Comparison of ENCODE assay signal across 9 mouse cellular contexts in the genomic region with DNA sequence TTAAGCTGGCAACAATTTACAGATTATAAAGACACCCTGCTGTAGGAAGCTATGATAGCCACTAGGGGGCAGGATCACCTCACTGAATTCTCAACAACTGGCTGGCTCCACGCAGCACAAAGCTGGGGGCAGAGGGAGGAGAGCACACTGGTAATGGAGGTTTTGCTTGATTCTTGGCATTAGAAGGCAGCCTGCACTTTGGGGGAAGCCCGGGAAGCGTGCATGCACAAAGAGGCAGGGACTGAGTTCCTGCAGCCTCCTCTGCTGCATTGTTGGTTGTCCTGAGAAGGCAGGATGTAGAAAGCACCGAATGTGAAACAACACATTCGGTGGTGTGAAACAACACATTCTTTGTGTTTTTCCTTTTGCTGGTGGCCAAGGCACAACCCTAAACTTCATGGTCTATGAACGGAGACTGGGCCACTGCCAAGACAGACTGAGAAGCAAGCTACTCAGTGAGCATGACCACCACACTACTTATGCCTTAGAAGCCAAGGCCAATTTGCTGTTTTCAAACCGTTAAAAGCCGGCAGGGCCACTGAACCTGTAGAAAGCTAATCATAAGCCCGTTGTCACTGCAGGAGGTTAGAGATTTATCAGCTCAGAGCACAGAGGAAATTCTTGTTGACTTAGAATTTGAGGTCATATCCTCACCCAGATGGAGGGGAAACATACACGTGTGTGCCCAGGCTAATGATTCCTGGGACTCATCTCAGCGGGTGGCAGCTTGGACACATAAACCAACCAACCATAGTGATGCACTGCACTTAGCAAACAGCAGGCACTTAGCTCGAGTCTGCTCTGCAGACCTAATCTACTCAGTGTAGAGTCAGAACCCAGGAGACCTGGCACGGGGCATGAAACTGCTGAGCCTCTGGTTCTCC.
A peak's percentile ranks its signal among the peaks of the same experiment; 100 is the strongest.
DNase-seq lines count a peak whose midpoint lies in the region; ATAC-seq and TF ChIP-seq lines count a peak whose summit lies in the region.
"Had no signal": no experiment of that assay in that cellular context is flagged by ENCODE, and none has a peak within 500 bp of the region (broad histone marks: within the 10 kb centered on the region; RNA-seq: fewer than 3 reads in every experiment).

No protein-coding gene starts in this region.

- H3K4me1 ChIP-seq in forebrain, embryonic 12.5 days: peaks cover 7% of the 10 kb centered on the region
- peaks cover 6% of the 10 kb centered on the region for H3K4me1 ChIP-seq in heart, embryonic 16.5 days (ENCODE audit: control insufficient read depth, insufficient read depth, low read length)
- no peaks in the 10 kb centered on the region for H3K4me1 ChIP-seq in liver, embryonic 14.5 days (replicated peaks; ENCODE audit: control insufficient read depth in 2 of 2, insufficient read depth in 2 of 2, low read length in 1 of 2)
- H3K4me1 ChIP-seq in neural tube, embryonic 13.5 days (replicated peaks): peaks cover 15% of the 10 kb centered on the region
- peaks cover 8% of the 10 kb centered on the region for H3K4me1 ChIP-seq in thymus, adult 2 months (replicated peaks; ENCODE audit: control insufficient read depth, insufficient read depth, low read length)

- H3K9ac ChIP-seq in forebrain, embryonic 12.5 days: no peak overlapping the region
- H3K9ac ChIP-seq in heart, embryonic 16.5 days (ENCODE audit: low read length): no peak overlapping the region
- H3K9ac ChIP-seq in liver, embryonic 14.5 days (replicated peaks): no peak overlapping the region
- peak overlapping the region; percentile 58; the same call in 1 of the 2 replicates for H3K9ac ChIP-seq in neural tube, embryonic 13.5 days

- no peak overlapping the region for H3K4me3 ChIP-seq in forebrain, embryonic 12.5 days (replicated peaks)
- H3K4me3 ChIP-seq in heart, embryonic 16.5 days (ENCODE audit: low read length): no peak overlapping the region
- no peak overlapping the region for H3K4me3 ChIP-seq in liver, embryonic 14.5 days (ENCODE audit: insufficient read depth in 1 of 2, low read depth in 2 of 2, low read length in 2 of 2)
- H3K4me3 ChIP-seq in neural tube, embryonic 13.5 days: no peak overlapping the region
- no peak overlapping the region for H3K4me3 ChIP-seq in thymus, adult 2 months (ENCODE audit: control insufficient read depth, insufficient read depth, low read length)

- WGBS in forebrain, embryonic 12.5 days: 39% methylated on average over 13 of the region's 13 CpGs
- 30% methylated on average over 13 of the region's 13 CpGs for WGBS in heart, embryonic 16.5 days
- 37% methylated on average over 13 of the region's 13 CpGs for WGBS in liver, embryonic 14.5 days (ENCODE audit: insufficient replicate concordance)
- WGBS in neural tube, embryonic 13.5 days: 23% methylated on average over 13 of the region's 13 CpGs
- WGBS in thymus, adult 2 months: 46% methylated on average over 13 of the region's 13 CpGs

- DNase-seq in ES-CJ7 (ENCODE audit: low read depth, low spot score): peak; percentile 79
- peak; percentile 24 for DNase-seq in c-Kit-positive CD71-positive TER-119-positive erythroid progenitor cells, embryonic 14.5 days (ENCODE audit: low spot score)
- DNase-seq in kidney, postnatal 25 days: peak; percentile 82 to 84
- peak in 2 of 3 experiments; percentile 13 to 17 for DNase-seq in liver, embryonic 14.5 days (ENCODE audit: low read depth in 3 of 3, low spot score in 3 of 3)
- peak; percentile 62 for DNase-seq in thymus, adult 2 months

- H3K27ac ChIP-seq in forebrain, embryonic 12.5 days: no peak overlapping the region
- H3K27ac ChIP-seq in heart, embryonic 16.5 days (ENCODE audit: low read length): no peak overlapping the region
- H3K27ac ChIP-seq in liver, embryonic 14.5 days: no peak overlapping the region
- H3K27ac ChIP-seq in neural tube, embryonic 13.5 days (replicated peaks): peak overlapping the region; percentile 82
- no peak overlapping the region for H3K27ac ChIP-seq in thymus, adult 2 months (ENCODE audit: control insufficient read depth, insufficient read depth, low read length)
- H3K27ac ChIP-seq: macrophage had no signal

- peak; percentile 90 for ATAC-seq in forebrain, embryonic 12.5 days (ENCODE audit: low FRiP score)
- ATAC-seq in heart, embryonic 16.5 days (replicated peaks; ENCODE audit: extremely low read depth, insufficient read depth, low FRiP score): peak; percentile 75
- no peak for ATAC-seq in liver, embryonic 14.5 days (ENCODE audit: insufficient read depth)
- peak; percentile 95 for ATAC-seq in neural tube, embryonic 13.5 days (ENCODE audit: low read depth)

- no peak for TF ChIP-seq POLR2A in thymus, adult 2 months (IDR thresholded peaks at IDR 0.05; ENCODE audit: control insufficient read depth, extremely low read depth, insufficient read depth, low read length, poor library complexity)

- H3K4me2 ChIP-seq in forebrain, embryonic 12.5 days: 0 out of 2 replicates have a peak overlapping the region, but pooled peaks have one; percentile 21
- H3K4me2 ChIP-seq in heart, embryonic 16.5 days (ENCODE audit: low read depth, low read length): peak overlapping the region; percentile 56
- H3K4me2 ChIP-seq in liver, embryonic 14.5 days (ENCODE audit: low read depth): no peak overlapping the region
- peak overlapping the region; percentile 35 for H3K4me2 ChIP-seq in neural tube, embryonic 13.5 days

- TF ChIP-seq CTCF in liver, embryonic 14.5 days (IDR thresholded peaks at IDR 0.05; ENCODE audit: low read depth): peak; percentile 86
- peak; percentile 67; the same call in 1 of the 2 replicates for TF ChIP-seq CTCF in thymus, adult 2 months (IDR thresholded peaks at IDR 0.05; ENCODE audit: borderline replicate concordance, control insufficient read depth, extremely low read depth, insufficient read depth, low read length, poor library complexity)

- H3K27me3 ChIP-seq in forebrain, embryonic 12.5 days: no peaks in the 10 kb centered on the region
- H3K27me3 ChIP-seq in heart, embryonic 16.5 days (ENCODE audit: control insufficient read depth, insufficient read depth, low read length): no peaks in the 10 kb centered on the region
- no peaks in the 10 kb centered on the region for H3K27me3 ChIP-seq in liver, embryonic 14.5 days (ENCODE audit: control insufficient read depth, insufficient read depth, low read length)
- no peaks in the 10 kb centered on the region for H3K27me3 ChIP-seq in neural tube, embryonic 13.5 days
- H3K27me3 ChIP-seq in thymus, adult 2 months (ENCODE audit: control insufficient read depth, insufficient read depth, low read length): no peaks in the 10 kb centered on the region

- TF ChIP-seq EP300 in liver, embryonic 14.5 days (IDR thresholded peaks at IDR 0.05; ENCODE audit: low read depth): no peak

- no peaks in the 10 kb centered on the region for H3K36me3 ChIP-seq in forebrain, embryonic 12.5 days (replicated peaks)
- H3K36me3 ChIP-seq in heart, embryonic 16.5 days (ENCODE audit: control insufficient read depth, insufficient read depth): no peaks in the 10 kb centered on the region
- no peaks in the 10 kb centered on the region for H3K36me3 ChIP-seq in liver, embryonic 14.5 days (replicated peaks; ENCODE audit: control insufficient read depth, insufficient read depth, low read depth)
- H3K36me3 ChIP-seq in neural tube, embryonic 13.5 days: 0 out of 2 replicates have a peak, but pooled peaks cover 5% of the 10 kb centered on the region
- H3K36me3 ChIP-seq in thymus, adult 2 months (ENCODE audit: control insufficient read depth, insufficient read depth, low read length): no peaks in the 10 kb centered on the region

- no peaks in the 10 kb centered on the region for H3K9me3 ChIP-seq in forebrain, embryonic 12.5 days
- no peaks in the 10 kb centered on the region for H3K9me3 ChIP-seq in heart, embryonic 16.5 days (replicated peaks; ENCODE audit: control insufficient read depth, low read length)
- H3K9me3 ChIP-seq in liver, embryonic 14.5 days (ENCODE audit: control insufficient read depth, low read length): no peaks in the 10 kb centered on the region
- no peaks in the 10 kb centered on the region for H3K9me3 ChIP-seq in neural tube, embryonic 13.5 days

Comparison
In these comparisons a context has a peak if more than half of its experiments do, and no peak if none do; other contexts are left out.
1. DNase-seq: peak in every context shown above with its lines; median percentile 83 in kidney, postnatal 25 days; 79 in ES-CJ7; 62 in thymus, adult 2 months; 24 in c-Kit-positive CD71-positive TER-119-positive erythroid progenitor cells, embryonic 14.5 days; 15 in liver, embryonic 14.5 days.